Mouse (Mus musculus): Measurements from ENCODE around the gene Slc35d3. TPM values are rescaled to one million over a fixed set of nuclear protein-coding genes. Genes with fewer than 3 reads are reported as not detected.

Slc35d3 gene
- total RNA-seq (2015; ENCODE audit: low replicate concordance) (0.42 TPM in 1 of 2 replicates, not detected in the other), total RNA-seq (2017; ENCODE audit: low replicate concordance) (not detected in 2 replicates)

DNA sequence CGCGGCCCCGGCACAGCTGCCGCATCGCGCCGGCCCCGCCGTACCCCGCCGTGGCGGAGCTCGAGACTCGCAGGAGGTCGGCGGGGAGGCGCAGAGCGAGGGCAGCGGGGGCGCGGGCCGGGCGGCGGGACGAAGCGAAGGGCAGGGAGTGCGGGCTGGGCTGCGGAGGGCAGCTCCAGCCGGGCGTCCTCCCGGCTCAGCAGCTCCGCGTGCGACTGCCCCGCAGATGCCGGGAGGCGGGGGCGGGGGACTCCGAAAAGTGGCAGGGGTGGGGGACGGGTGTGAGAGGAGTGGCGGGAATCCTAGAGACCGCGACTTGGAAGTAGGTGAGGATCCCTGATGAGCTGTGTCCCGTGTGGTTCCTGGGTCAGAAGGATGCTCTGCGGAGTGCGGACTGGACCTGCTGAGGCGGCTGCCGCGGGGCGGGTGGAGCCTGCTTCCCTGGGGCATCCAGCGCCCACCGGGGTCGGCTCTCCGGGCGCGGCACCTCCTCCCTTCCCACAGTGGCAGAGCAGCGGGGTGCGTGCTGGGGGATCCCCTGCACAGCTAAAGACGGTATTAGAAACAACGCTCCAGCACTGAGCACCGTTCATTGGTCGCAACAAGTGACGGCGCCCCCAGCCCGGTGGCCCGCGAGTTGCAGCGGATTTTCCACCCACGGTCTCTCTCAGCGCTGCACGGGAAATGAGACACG lies at the start of gene Slc35d3:
Slc35d3 (minus strand) TSS at position 462 of the 694 bp plus-strand sequence.
- no peak for ATAC-seq (replicated peaks; ENCODE audit: low FRiP score, poor library complexity, severe bottlenecking)

- no peak for ATAC-seq (replicated peaks; ENCODE audit: low FRiP score, poor library complexity, severe bottlenecking)
These were observed 48.9 kb upstream of the Slc35d3 start for GRCm38 (mm10) chr10:19900191-19900590.

GRCm38 (mm10) chr10:19893976-19894375 lies 42.7 kb upstream of the Slc35d3 start:
- peak; percentile 72 for ATAC-seq (replicated peaks; ENCODE audit: low FRiP score, poor library complexity, severe bottlenecking)

DNA sequence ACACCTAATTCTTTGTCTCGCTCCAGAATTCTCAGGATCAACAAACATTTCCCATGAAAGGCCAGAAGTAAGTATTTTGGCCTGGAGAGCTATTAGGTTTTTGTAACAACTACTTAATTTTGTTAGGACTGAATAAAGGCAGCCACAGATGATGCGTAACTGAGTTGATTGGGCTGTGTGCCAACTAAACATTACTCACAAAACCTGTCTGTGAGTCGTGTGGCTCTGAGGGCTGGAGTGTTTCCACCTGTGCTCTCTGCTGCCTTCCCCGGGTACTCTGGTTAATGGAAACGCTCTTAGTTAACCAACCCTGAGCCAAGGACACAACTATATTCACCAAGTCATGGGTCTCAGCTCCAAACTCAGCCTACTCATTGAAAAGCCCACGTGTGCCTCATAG lies 41.9 kb upstream of the Slc35d3 start:
- no peak for ATAC-seq (replicated peaks; ENCODE audit: low FRiP score, poor library complexity, severe bottlenecking)

GRCm38 (mm10) chr10:19891686-19892085 lies 40.4 kb upstream of the Slc35d3 start:
- ATAC-seq (replicated peaks; ENCODE audit: low FRiP score, poor library complexity, severe bottlenecking) = no peak

GRCm38 (mm10) chr10:19889908-19890307 lies 38.6 kb upstream of the Slc35d3 start:
- no peak for ATAC-seq (replicated peaks; ENCODE audit: low FRiP score, poor library complexity, severe bottlenecking)

DNA sequence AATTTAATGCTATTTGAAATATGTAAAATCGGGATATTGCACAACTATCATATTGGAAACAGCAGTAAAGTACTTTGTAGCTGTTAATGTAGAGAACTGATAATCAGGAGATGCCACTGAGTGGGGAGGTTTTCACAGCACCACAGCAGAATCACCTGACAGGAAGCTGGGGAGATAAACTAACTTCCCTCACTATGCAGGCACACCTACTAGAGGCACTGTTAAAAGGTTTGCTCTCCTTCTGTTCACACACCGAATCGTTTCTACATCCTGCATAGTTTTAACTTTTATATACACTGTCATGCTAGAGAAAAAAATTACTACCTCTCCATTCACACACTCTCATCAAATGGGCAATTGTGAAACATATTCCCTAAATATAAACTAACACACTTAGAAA lies 35.0 kb upstream of the Slc35d3 start:
- ATAC-seq (replicated peaks; ENCODE audit: low FRiP score, poor library complexity, severe bottlenecking) = no peak

- no peak for ATAC-seq (replicated peaks; ENCODE audit: low FRiP score, poor library complexity, severe bottlenecking)
These were observed 33.1 kb upstream of the Slc35d3 start for GRCm38 (mm10) chr10:19884409-19884808.

DNA sequence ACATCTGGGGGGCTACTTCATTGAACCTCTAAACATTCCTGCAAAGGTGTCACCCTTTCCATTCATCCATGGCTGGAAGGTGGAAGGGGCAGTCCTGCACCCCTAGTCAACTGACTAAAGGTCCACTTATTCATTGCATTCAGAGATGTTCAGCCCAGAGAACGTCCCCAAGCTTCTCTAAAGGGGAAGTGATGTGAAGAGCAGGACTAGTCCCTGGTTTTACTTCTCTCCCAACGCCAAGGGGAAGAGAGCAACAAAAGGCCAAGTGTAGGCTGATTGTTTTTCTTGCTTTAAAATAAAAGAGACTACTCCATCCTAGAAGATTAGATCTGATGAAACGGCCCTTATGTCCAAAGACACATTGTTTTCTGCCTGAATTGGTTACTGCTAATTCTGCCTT lies 29.2 kb upstream of the Slc35d3 start:
- no peak for ATAC-seq (replicated peaks; ENCODE audit: low FRiP score, poor library complexity, severe bottlenecking)

GRCm38 (mm10) chr10:19879161-19879560 lies 27.9 kb upstream of the Slc35d3 start:
- ATAC-seq (replicated peaks; ENCODE audit: low FRiP score, poor library complexity, severe bottlenecking) = no peak

- ATAC-seq (replicated peaks; ENCODE audit: low FRiP score, poor library complexity, severe bottlenecking) = no peak
These were observed 26.4 kb upstream of the Slc35d3 start for GRCm38 (mm10) chr10:19877679-19878078.

GRCm38 (mm10) chr10:19877257-19877656 lies 26.0 kb upstream of the Slc35d3 start:
- ATAC-seq (replicated peaks; ENCODE audit: low FRiP score, poor library complexity, severe bottlenecking) = no peak

DNA sequence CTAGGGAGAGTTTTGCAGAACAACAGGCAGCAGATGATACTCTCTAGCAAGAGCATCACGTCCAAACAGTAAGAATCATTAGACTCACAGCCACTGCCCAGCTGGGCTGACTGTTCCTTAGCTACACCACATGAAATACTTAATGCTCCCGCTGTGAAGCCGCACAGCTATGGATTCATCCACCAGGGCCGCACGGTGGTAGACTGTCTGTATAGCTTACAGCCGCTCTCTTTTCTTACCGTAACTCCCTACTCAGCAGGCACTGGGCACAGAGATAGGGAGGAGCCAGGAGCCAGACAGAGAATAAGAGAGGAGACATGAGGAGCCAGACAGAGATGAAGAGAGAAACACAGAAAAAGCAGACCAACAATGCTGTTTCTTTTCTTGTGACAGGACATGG lies 25.4 kb upstream of the Slc35d3 start:
- no peak for ATAC-seq (replicated peaks; ENCODE audit: low FRiP score, poor library complexity, severe bottlenecking)

DNA sequence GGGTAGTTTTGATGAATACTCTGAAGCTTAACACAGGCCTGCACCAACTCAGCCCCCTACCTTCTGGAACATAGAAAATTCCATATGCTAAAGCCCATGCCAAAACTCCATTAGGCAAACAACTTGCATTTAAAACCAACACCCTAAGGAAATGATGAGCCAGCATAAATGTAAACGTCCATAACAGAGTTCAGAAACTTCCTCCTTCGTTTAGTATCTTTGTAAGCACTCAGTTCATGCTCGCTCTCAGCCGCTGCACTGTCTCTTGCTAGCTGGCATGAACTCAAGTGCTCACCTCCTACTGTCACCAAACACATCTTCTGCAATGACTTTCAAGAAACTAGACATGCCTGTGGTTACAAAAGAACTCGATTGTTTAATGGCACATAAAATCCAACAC lies 24.1 kb upstream of the Slc35d3 start:
- ATAC-seq (replicated peaks; ENCODE audit: low FRiP score, poor library complexity, severe bottlenecking) = no peak

DNA sequence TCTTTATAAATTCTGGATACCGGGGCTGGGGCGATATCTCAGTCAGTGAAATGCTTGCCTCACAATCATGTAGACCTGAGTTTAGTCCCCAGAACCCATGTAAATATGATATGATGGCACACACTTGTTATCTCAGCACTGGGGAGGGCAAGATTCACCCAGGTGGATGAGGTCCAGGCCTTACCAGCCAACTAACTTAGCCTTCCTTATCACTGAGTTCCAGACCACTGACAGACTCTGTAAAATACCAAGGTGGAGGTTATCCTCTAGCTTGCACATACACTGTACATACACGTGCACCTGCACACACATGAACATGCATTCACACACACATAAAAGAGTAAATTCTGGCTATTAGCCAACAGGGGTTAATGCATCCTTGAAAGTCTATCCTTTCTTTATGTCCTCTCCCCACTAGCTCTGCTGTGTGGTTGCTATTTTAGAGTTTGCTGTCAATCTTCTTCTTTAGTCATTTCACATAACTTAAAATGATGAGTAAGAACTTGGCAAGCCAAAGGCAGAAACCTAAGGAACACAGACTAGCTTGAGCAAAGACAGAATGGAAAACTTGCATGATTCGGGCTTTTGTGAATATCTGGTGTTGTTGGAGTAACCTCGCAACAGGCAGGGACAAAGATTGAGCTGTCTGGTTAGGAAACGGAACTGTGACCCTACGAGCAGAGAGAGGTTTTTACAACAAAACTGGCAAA lies 4.5 kb upstream of the Slc35d3 start:
- no peak for ATAC-seq (replicated peaks; ENCODE audit: low FRiP score, poor library complexity, severe bottlenecking)

DNA sequence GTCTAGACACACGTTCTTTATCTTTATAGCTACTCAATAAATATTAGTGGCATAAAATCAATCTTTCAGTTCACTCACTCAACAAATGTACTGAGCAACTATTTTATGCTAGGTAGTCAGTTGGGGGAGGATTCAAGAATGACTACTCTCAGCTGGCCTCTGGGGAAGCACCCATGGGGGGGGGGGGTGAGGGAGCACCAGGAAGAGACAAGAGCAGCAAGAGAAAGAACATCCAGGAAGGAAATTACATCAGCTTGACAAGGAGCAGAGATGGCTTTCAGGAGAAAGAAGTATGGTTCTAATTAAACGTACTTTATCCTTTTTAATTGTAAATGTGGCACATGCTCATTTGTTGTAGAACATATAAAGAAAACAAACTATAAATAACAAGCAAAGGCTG lies 2.4 kb upstream of the Slc35d3 start:
- ATAC-seq (replicated peaks; ENCODE audit: low FRiP score, poor library complexity, severe bottlenecking) = no peak

DNA sequence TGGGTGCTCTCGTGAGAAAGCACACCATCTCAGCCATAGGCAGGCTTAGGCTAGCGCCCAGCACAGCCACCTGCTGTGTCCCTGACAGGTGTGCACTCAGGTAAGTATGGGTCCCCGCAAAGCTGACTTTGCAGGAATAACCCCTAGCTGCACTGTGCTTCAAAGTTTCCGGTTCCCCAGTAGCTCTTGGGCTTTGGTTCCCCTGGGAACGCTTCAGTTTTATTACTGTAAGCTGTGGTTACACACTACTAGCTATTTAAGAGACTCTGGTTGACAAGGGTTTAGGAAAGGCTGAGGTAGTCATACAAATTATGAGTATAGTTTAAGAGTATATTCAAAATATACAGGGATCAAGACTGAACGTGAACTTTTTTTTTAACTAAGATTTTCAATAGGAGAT lies 1.5 kb upstream of the Slc35d3 start:
- no peak for ATAC-seq (replicated peaks; ENCODE audit: low FRiP score, poor library complexity, severe bottlenecking)

DNA sequence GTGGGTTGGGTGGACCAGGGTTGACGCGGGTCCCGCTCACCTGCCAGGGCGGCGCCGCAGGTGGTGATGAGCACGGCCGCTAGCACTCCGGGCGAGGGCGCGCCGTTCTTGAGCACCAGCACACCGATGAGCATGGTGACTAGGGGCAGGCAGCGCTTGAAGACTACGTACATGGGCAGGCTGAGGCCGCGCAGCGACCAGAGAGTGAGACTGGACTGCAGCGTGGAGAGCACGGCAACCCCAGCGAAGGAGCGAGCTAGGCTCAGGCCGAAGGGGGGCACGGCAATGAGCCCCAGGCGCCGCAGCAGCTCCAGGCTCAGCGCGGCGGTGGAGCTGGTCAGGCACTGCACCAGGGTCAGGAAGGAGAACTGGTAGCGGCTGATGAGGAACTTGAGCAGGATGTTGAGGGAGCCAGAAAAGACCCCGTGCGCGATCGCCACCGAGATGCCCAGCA lies 688 bp downstream of the Slc35d3 start:
- no peak for ATAC-seq (replicated peaks; ENCODE audit: low FRiP score, poor library complexity, severe bottlenecking)

- no peak for ATAC-seq (replicated peaks; ENCODE audit: low FRiP score, poor library complexity, severe bottlenecking)
These were observed 1.4 kb downstream of the Slc35d3 start for GRCm38 (mm10) chr10:19849771-19850365.

DNA sequence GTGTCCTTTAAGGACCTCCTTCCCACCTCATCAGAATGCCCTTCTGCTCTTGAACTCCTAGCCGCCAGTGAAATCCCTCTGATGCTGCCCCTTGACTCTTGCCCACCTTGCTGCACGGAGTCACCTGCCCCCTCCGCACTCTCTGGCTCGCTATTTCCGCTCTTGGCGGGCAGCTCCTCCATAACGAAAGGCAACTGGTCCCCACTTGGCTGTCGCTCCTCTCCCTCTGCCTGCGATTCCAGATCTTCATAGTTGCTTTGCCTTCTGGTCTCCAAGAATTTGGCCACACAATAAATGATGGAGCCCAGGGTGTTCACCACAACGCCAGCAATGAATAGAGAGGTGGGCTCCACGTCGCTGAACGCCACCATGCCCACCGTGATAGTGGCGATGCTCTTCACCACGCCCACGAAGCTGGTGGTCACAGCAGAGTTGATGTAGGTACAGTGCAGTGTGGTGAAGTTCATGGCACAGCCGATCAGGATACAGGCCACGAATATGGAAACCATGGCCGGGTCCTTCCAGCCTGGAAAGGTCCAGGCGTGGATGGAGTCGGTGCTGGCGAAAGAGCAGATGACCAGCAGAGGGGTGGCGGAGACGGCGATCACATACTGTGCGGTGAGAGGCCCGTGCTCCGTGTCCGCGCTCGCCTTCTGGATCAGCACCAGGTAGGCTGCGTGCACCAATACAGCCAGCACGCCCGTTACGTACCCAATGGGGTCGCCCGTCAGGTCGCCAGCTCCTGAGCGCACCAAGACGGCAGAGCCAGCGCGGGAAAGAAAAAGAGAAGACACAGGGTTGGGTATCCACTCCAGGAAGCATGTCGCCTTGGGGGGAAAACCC lies 2.1 kb downstream of the Slc35d3 start:
- no peak for ATAC-seq (replicated peaks; ENCODE audit: low FRiP score, poor library complexity, severe bottlenecking)

All from erythroblast, adult 5-6 weeks (primary cell).